Mouse (Mus musculus): ENCODE results near the gene Chd4. TPM values are rescaled to one million over a fixed set of nuclear protein-coding genes. Genes with fewer than 3 reads are reported as not detected.
A peak's percentile ranks its signal among the peaks of the same experiment; 100 is the strongest.

Chd4 gene
- 133 TPM for polyA plus RNA-seq (2012; fragmentation: generic; extraction: Trizol)

GRCm38 (mm10) chr6:125095391-125096278 is at the start of gene Chd4:
TSS of gene Chd4 (plus strand) at chr6:125095981.
- Histone ChIP-seq H3ac (ENCODE audit: control insufficient read depth, insufficient read length) (peak within 1 kb of the TSS; percentile 90), H3K4me2 (ENCODE audit: low read depth) (peak within 1 kb of the TSS; percentile 91), H3K36me3 (ENCODE audit: control insufficient read depth, insufficient read depth) (peaks cover 5% of the 10 kb centered on the region), H3K27me3 (ENCODE audit: control insufficient read depth, insufficient read depth, insufficient read length) (no peaks in the 10 kb centered on the region), H3K79me2 (ENCODE audit: control insufficient read depth, insufficient read depth) (peaks cover 38% of the 10 kb centered on the region), H3K4me3 (peak within 1 kb of the TSS; percentile 100)
- TF ChIP-seq MYOD1 (IDR thresholded peaks at IDR 0.05; ENCODE audit: control insufficient read depth in 1 of 3, insufficient read length in 2 of 3, low read depth in 2 of 3) (peak in 1 of 3 experiments; percentile 17), POLR2A (IDR thresholded peaks at IDR 0.05; ENCODE audit: insufficient read length, low read depth) (peak; percentile 92), REST (IDR thresholded peaks at IDR 0.05; ENCODE audit: insufficient read depth, insufficient read length) (no peak), CEBPB (IDR thresholded peaks at IDR 0.05; ENCODE audit: insufficient read depth, poor library complexity, severe bottlenecking) (no peak), E2F4 (IDR thresholded peaks at IDR 0.05; ENCODE audit: insufficient read depth) (no peak), USF1 (IDR thresholded peaks at IDR 0.05; ENCODE audit: low read depth) (no peak), TCF3 (IDR thresholded peaks at IDR 0.05; ENCODE audit: insufficient read length, low read depth) (no peak), POLR2AphosphoS2 (IDR thresholded peaks at IDR 0.05; ENCODE audit: insufficient read length, low read depth) (peak; percentile 91), SRF (IDR thresholded peaks at IDR 0.05; ENCODE audit: control insufficient read depth, insufficient read length, low read depth) (no peak)

- H3K27me3 ChIP-seq (ENCODE audit: control insufficient read depth, insufficient read depth, insufficient read length), result no peaks in the 10 kb centered on the region
- TF ChIP-seq POLR2A (IDR thresholded peaks at IDR 0.05; ENCODE audit: insufficient read length, low read depth), result no peak
- TF ChIP-seq SRF (IDR thresholded peaks at IDR 0.05; ENCODE audit: control insufficient read depth, insufficient read length, low read depth), result no peak
- no peak for TF ChIP-seq REST (IDR thresholded peaks at IDR 0.05; ENCODE audit: insufficient read depth, insufficient read length)
- no peak for TF ChIP-seq MYOG (IDR thresholded peaks at IDR 0.05; ENCODE audit: control insufficient read depth in 1 of 3, insufficient read depth in 1 of 3, insufficient read length in 2 of 3, low read depth in 2 of 3)
- TF ChIP-seq TCF12 (IDR thresholded peaks at IDR 0.05; ENCODE audit: insufficient read depth, poor library complexity, severe bottlenecking), result no peak
- no peak for TF ChIP-seq MYOD1 (IDR thresholded peaks at IDR 0.05; ENCODE audit: control insufficient read depth in 1 of 3, insufficient read length in 2 of 3, low read depth in 2 of 3)
- no peak for TF ChIP-seq CEBPB (IDR thresholded peaks at IDR 0.05; ENCODE audit: insufficient read depth, poor library complexity, severe bottlenecking)
- TF ChIP-seq MAX (IDR thresholded peaks at IDR 0.05; ENCODE audit: low read depth), result no peak
- no peak for TF ChIP-seq TCF3 (IDR thresholded peaks at IDR 0.05; ENCODE audit: insufficient read length, low read depth)
- TF ChIP-seq POLR2AphosphoS2 (IDR thresholded peaks at IDR 0.05; ENCODE audit: insufficient read length, low read depth), result no peak
- TF ChIP-seq E2F4 (IDR thresholded peaks at IDR 0.05; ENCODE audit: insufficient read depth), result no peak
- H3K36me3 ChIP-seq (ENCODE audit: control insufficient read depth, insufficient read depth), result peaks cover 19% of the 10 kb centered on the region
- no peak overlapping the region for H3K4me3 ChIP-seq
- H3K4me2 ChIP-seq (ENCODE audit: low read depth), result no peak overlapping the region
- no peak overlapping the region for H3ac ChIP-seq (ENCODE audit: control insufficient read depth, insufficient read length)
- H3K79me2 ChIP-seq (ENCODE audit: control insufficient read depth, insufficient read depth), result peaks cover 6% of the 10 kb centered on the region
These were observed 49.1 kb upstream of the Chd4 start for GRCm38 (mm10) chr6:125046691-125047090.

GRCm38 (mm10) chr6:125049678-125050077 is 46.1 kb upstream of the Chd4 start, which contains the start of gene Acrbp:
TSS of gene Acrbp (plus strand) at chr6:125049689.
- no peak within 1 kb of the TSS for H3K4me3 ChIP-seq
- H3K79me2 ChIP-seq (ENCODE audit: control insufficient read depth, insufficient read depth), result no peaks in the 10 kb centered on the region
- TF ChIP-seq REST (IDR thresholded peaks at IDR 0.05; ENCODE audit: insufficient read depth, insufficient read length), result no peak
- TF ChIP-seq POLR2AphosphoS2 (IDR thresholded peaks at IDR 0.05; ENCODE audit: insufficient read length, low read depth), result no peak
- no peak for TF ChIP-seq TCF3 (IDR thresholded peaks at IDR 0.05; ENCODE audit: insufficient read length, low read depth)
- TF ChIP-seq MAX (IDR thresholded peaks at IDR 0.05; ENCODE audit: low read depth), result no peak
- no peak for TF ChIP-seq E2F4 (IDR thresholded peaks at IDR 0.05; ENCODE audit: insufficient read depth)
- TF ChIP-seq TCF12 (IDR thresholded peaks at IDR 0.05; ENCODE audit: insufficient read depth, poor library complexity, severe bottlenecking), result no peak
- TF ChIP-seq MYOG (IDR thresholded peaks at IDR 0.05; ENCODE audit: control insufficient read depth in 1 of 3, insufficient read depth in 1 of 3, insufficient read length in 2 of 3, low read depth in 2 of 3), result no peak
- TF ChIP-seq USF1 (IDR thresholded peaks at IDR 0.05; ENCODE audit: low read depth), result no peak
- no peak for TF ChIP-seq SRF (IDR thresholded peaks at IDR 0.05; ENCODE audit: control insufficient read depth, insufficient read length, low read depth)
- TF ChIP-seq MYOD1 (IDR thresholded peaks at IDR 0.05; ENCODE audit: control insufficient read depth in 1 of 3, insufficient read length in 2 of 3, low read depth in 2 of 3), result no peak
- no peak for TF ChIP-seq CEBPB (IDR thresholded peaks at IDR 0.05; ENCODE audit: insufficient read depth, poor library complexity, severe bottlenecking)
- TF ChIP-seq POLR2A (IDR thresholded peaks at IDR 0.05; ENCODE audit: insufficient read length, low read depth), result no peak
- H3K27me3 ChIP-seq (ENCODE audit: control insufficient read depth, insufficient read depth, insufficient read length), result no peaks in the 10 kb centered on the region
- peaks cover 19% of the 10 kb centered on the region for H3K36me3 ChIP-seq (ENCODE audit: control insufficient read depth, insufficient read depth)
- no peak within 1 kb of the TSS for H3ac ChIP-seq (ENCODE audit: control insufficient read depth, insufficient read length)
- H3K4me2 ChIP-seq (ENCODE audit: low read depth), result no peak within 1 kb of the TSS

- Histone ChIP-seq H3K4me3 (no peak overlapping the region), H3K27me3 (ENCODE audit: control insufficient read depth, insufficient read depth, insufficient read length) (no peaks in the 10 kb centered on the region), H3K79me2 (ENCODE audit: control insufficient read depth, insufficient read depth) (no peaks in the 10 kb centered on the region), H3ac (ENCODE audit: control insufficient read depth, insufficient read length) (no peak overlapping the region), H3K4me2 (ENCODE audit: low read depth) (no peak overlapping the region), H3K36me3 (ENCODE audit: control insufficient read depth, insufficient read depth) (peaks cover 19% of the 10 kb centered on the region)
- TF ChIP-seq MYOG (IDR thresholded peaks at IDR 0.05; ENCODE audit: control insufficient read depth in 1 of 3, insufficient read depth in 1 of 3, insufficient read length in 2 of 3, low read depth in 2 of 3) (no peak), POLR2A (IDR thresholded peaks at IDR 0.05; ENCODE audit: insufficient read length, low read depth) (no peak), POLR2AphosphoS2 (IDR thresholded peaks at IDR 0.05; ENCODE audit: insufficient read length, low read depth) (no peak), TCF12 (IDR thresholded peaks at IDR 0.05; ENCODE audit: insufficient read depth, poor library complexity, severe bottlenecking) (no peak), SRF (IDR thresholded peaks at IDR 0.05; ENCODE audit: control insufficient read depth, insufficient read length, low read depth) (no peak), TCF3 (IDR thresholded peaks at IDR 0.05; ENCODE audit: insufficient read length, low read depth) (no peak), MYOD1 (IDR thresholded peaks at IDR 0.05; ENCODE audit: control insufficient read depth in 1 of 3, insufficient read length in 2 of 3, low read depth in 2 of 3) (no peak), CEBPB (IDR thresholded peaks at IDR 0.05; ENCODE audit: insufficient read depth, poor library complexity, severe bottlenecking) (no peak), MAX (IDR thresholded peaks at IDR 0.05; ENCODE audit: low read depth) (no peak), E2F4 (IDR thresholded peaks at IDR 0.05; ENCODE audit: insufficient read depth) (no peak), REST (IDR thresholded peaks at IDR 0.05; ENCODE audit: insufficient read depth, insufficient read length) (no peak), USF1 (IDR thresholded peaks at IDR 0.05; ENCODE audit: low read depth) (no peak)
These were observed 44.5 kb upstream of the Chd4 start for GRCm38 (mm10) chr6:125051237-125051636.
